Mouse (Mus musculus) kidney, adult 2 months (tissue): ENCODE data around the gene Ndufb10.

Experiments
- CTCF ChIP-seq: fragments of 200-500 bp; conservative IDR thresholded peaks from 2 replicates; pipeline ENCODE4 v1.5.1; 2011; ENCODE audit warnings: low read depth, mild to moderate bottlenecking, control low read depth, low read length, moderate library complexity, mixed read lengths; ENCODE audit not compliant: insufficient read depth, insufficient read length
- POLR2A ChIP-seq: fragments of 200-500 bp; IDR thresholded peaks from one replicate; pipeline ENCODE4 v1.6.1; 2011; ENCODE audit warnings: low read depth, low read length, control low read depth

- TF ChIP-seq CTCF: no peak
- no peak for TF ChIP-seq POLR2A
These were observed 50.0 kb downstream of the Ndufb10 start for GRCm38 (mm10) chr17:24674277-24674676.
